8 mouse cellular contexts compared by ENCODE assay signal in the genomic region with DNA sequence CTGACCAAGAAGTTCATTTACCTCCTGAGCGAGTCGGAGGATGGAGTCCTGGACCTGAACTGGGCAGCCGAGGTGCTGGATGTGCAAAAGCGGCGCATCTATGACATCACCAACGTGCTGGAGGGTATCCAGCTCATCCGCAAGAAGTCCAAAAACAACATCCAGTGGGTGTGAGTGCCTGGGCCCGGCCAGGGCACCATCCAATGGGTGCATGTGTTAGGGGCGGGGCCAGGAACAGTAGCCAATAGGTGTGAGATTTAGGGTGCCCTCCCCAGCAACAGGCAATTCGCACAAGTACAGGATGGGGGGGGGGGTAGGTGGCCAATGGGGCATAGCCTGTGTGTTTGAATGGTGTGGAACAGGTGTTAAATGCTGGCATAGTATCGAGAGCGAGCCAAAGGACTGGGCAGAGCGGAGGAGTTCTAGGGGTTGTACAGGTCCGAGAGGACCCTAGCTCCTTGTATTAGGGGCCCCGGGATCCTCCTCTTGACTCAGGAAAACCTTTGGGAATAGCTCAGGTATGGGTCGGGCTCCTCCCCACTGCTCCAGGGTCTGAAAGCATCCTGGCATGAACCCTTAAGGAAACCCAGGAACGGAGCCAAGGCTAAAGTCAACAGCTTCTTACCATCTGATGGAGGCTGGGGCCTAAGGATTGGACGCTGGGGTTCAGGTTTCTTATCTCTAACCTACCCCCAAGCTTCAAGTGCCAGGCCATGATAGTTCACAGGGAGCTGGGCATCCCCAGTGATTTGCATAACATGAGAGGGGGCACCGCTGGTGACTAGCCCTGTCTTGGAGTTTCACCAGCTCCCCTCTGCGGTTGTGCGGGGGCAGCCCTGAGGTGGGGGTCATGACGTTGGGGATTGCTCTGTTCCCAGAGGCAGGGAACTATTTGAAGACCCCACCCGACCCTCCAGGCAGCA. TPM values are rescaled to one million over a fixed set of nuclear protein-coding genes. Genes with fewer than 3 reads are reported as not detected.
A peak's percentile ranks its signal among the peaks of the same experiment; 100 is the strongest.
DNase-seq lines count a peak whose midpoint lies in the region; ATAC-seq and TF ChIP-seq lines count a peak whose summit lies in the region.

No protein-coding gene starts in this region.

- no peak for TF ChIP-seq CTCF in E14TG2a.4 (conservative IDR thresholded peaks at IDR 0.05; ENCODE audit: low read length)
- TF ChIP-seq CTCF in olfactory bulb, adult 2 months (IDR thresholded peaks at IDR 0.05; ENCODE audit: insufficient read depth, low read depth, low read length) = no peak

- peak overlapping the region; percentile 84 for H3K4me3 ChIP-seq in E14TG2a.4 (replicated peaks; ENCODE audit: low read length)
- peak overlapping the region; percentile 40 for H3K4me3 ChIP-seq in forebrain, embryonic 15.5 days
- peak overlapping the region; percentile 42 for H3K4me3 ChIP-seq in olfactory bulb, adult 2 months (ENCODE audit: insufficient read depth, low read depth, low read length)

- no peaks in the 10 kb centered on the region for H3K27me3 ChIP-seq in E14TG2a.4 (ENCODE audit: insufficient read depth, low read length)
- no peaks in the 10 kb centered on the region for H3K27me3 ChIP-seq in forebrain, embryonic 15.5 days

- H3K9me3 ChIP-seq in E14TG2a.4 (ENCODE audit: low read length) = no peaks in the 10 kb centered on the region
- no peaks in the 10 kb centered on the region for H3K9me3 ChIP-seq in forebrain, embryonic 15.5 days

- peak overlapping the region; percentile 55 for H3K4me2 ChIP-seq in forebrain, embryonic 15.5 days (replicated peaks)

- H3K27ac ChIP-seq in forebrain, embryonic 15.5 days (replicated peaks) = 0 out of 2 replicates have a peak overlapping the region, but pooled peaks have one; percentile 33
- no peak overlapping the region for H3K27ac ChIP-seq in olfactory bulb, adult 2 months (ENCODE audit: insufficient read depth, low read depth, low read length)

- intact Hi-C loops in heart, postnatal 14 days (cut with DNase I) = no loop called here

- 24% methylated on average over 23 of the region's 23 CpGs for WGBS in forebrain, embryonic 15.5 days
- 31% methylated on average over 23 of the region's 23 CpGs for WGBS in olfactory bulb, adult 2 months

- peaks cover 50% of the 10 kb centered on the region for H3K36me3 ChIP-seq in E14TG2a.4 (ENCODE audit: insufficient read depth, low read length)
- H3K36me3 ChIP-seq in forebrain, embryonic 15.5 days = no peaks in the 10 kb centered on the region

- peaks cover 68% of the 10 kb centered on the region for H3K4me1 ChIP-seq in E14TG2a.4 (replicated peaks; ENCODE audit: low read depth, low read length)
- H3K4me1 ChIP-seq in forebrain, embryonic 15.5 days = peaks cover 31% of the 10 kb centered on the region
- H3K4me1 ChIP-seq in olfactory bulb, adult 2 months (ENCODE audit: control insufficient read depth, insufficient read depth, low read length) = peaks cover 19% of the 10 kb centered on the region

- DNase-seq in cerebellum, adult 11-12 months = peak; percentile 57
- peak; percentile 69 to 80 for DNase-seq in heart, postnatal 14 days
- peak; percentile 53 to 76 for DNase-seq in layer of hippocampus, adult 18-20 months (ENCODE audit: low spot score in 2 of 2)
- peak; percentile 94 to 95 for DNase-seq in lung, adult 18-20 months
- peak; percentile 87 for DNase-seq in testis, postnatal 14 days (ENCODE audit: low spot score)

- H3K9ac ChIP-seq in forebrain, embryonic 15.5 days (replicated peaks) = peak overlapping the region; percentile 42

- no peak for TF ChIP-seq POLR2A in olfactory bulb, adult 2 months (IDR thresholded peaks at IDR 0.05; ENCODE audit: insufficient read depth, low read depth, low read length)

- peak; percentile 66 for ATAC-seq in forebrain, embryonic 15.5 days (replicated peaks)

RNA-seq across cellular contexts. Expression of a gene that starts 8.5 kb away (rescaled TPM):
- polyA plus RNA-seq in forebrain, embryonic 15.5 days (2015; fragmentation: Nextera tagmentation; extraction: Ambion mirVana) = 5.4 and 6.0 TPM in 2 replicates
- total RNA-seq in heart, postnatal 14 days (2021) = 10 to 100 TPM in 1 of 2 experiments, 1 to 10 TPM in 1; 9.4 to 10.4 TPM
- under 1 TPM; 0.36 to 0.84 TPM for total RNA-seq in layer of hippocampus, adult 18-20 months (2021)
- polyA plus RNA-seq in olfactory bulb, adult 2 months (2012; ENCODE audit: insufficient read depth, insufficient read length, low replicate concordance, missing spikeins) = 129 TPM in 1 of 2 replicates, not detected in the other

RNA-seq across cellular contexts. Expression of a gene that starts 25.5 kb away (rescaled TPM):
- polyA plus RNA-seq in forebrain, embryonic 15.5 days (2015; fragmentation: Nextera tagmentation; extraction: Ambion mirVana) = 3.4 and 3.7 TPM in 2 replicates
- 10 to 100 TPM; 11.6 to 12.8 TPM for total RNA-seq in heart, postnatal 14 days (2021)
- 1 to 10 TPM; 2.2 to 2.6 TPM for total RNA-seq in layer of hippocampus, adult 18-20 months (2021)
- polyA plus RNA-seq in olfactory bulb, adult 2 months (2012; ENCODE audit: insufficient read depth, insufficient read length, low replicate concordance, missing spikeins) = not detected in 2 replicates

RNA-seq across cellular contexts. Expression of a gene that starts 37.4 kb away (rescaled TPM):
- 87.3 and 98.1 TPM in 2 replicates for polyA plus RNA-seq in forebrain, embryonic 15.5 days (2015; fragmentation: Nextera tagmentation; extraction: Ambion mirVana)
- total RNA-seq in heart, postnatal 14 days (2021) = 10 to 100 TPM; 85.4 to 93.7 TPM
- 10 to 100 TPM; 30.0 to 35.1 TPM for total RNA-seq in layer of hippocampus, adult 18-20 months (2021)
- polyA plus RNA-seq in olfactory bulb, adult 2 months (2012; ENCODE audit: insufficient read depth, insufficient read length, low replicate concordance, missing spikeins) = not detected in 2 replicates

Comparison
In these comparisons a context has a peak if more than half of its experiments do, and no peak if none do; other contexts are left out.
1. RNA of a gene that starts 8.5 kb away (total RNA-seq): 9.4 to 10.4 TPM in heart, postnatal 14 days; 0.36 to 0.84 TPM in layer of hippocampus, adult 18-20 months; every median in the first group is over 4 times any median in the second.
2. Peak in every context shown above with its lines, with median percentiles within 50 percentile points of each other: H3K4me3 ChIP-seq and DNase-seq.